Mouse (Mus musculus) embryonic facial prominence, embryonic 10.5 days (tissue): ENCODE measurements around the gene Oprl1. TPM values are rescaled to one million over a fixed set of nuclear protein-coding genes. Genes with fewer than 3 reads are reported as not detected.

ENCODE experiments used
- DNase-seq: peaks from one replicate; pipeline ENCODE4 v3.0.0-alpha.2; 2017; ENCODE audit warnings: low spot score
- H3K27ac ChIP-seq: fragments of 300-500 bp; sonication (generic); replicated peaks from 2 replicates; pipeline ENCODE4 v1.5.1; 2016; ENCODE audit warnings: mild to moderate bottlenecking
- H3K27me3 ChIP-seq: fragments of 300-500 bp; sonication (generic); replicated peaks from 2 replicates; pipeline ENCODE4 v1.6.1; 2016; ENCODE audit warnings: low read depth, mild to moderate bottlenecking; ENCODE audit not compliant: poor library complexity, severe bottlenecking
- H3K36me3 ChIP-seq: fragments of 300-500 bp; sonication (generic); replicated peaks from 2 replicates; pipeline ENCODE4 v1.6.1; 2016; ENCODE audit warnings: mild to moderate bottlenecking, moderate library complexity
- H3K4me1 ChIP-seq: fragments of 300-500 bp; sonication (generic); 2 replicates; pipeline ENCODE4 v1.6.1; 2016
- H3K4me3 ChIP-seq: fragments of 300-500 bp; sonication (generic); 2 replicates; pipeline ENCODE4 v1.5.1; 2016; ENCODE audit warnings: mild to moderate bottlenecking, moderate library complexity
- H3K9me3 ChIP-seq: fragments of 300-500 bp; sonication (generic); 2 replicates; pipeline ENCODE4 v1.6.1; 2016; ENCODE audit warnings: mild to moderate bottlenecking
- WGBS: fragments of 180-500 bp; shearing (Covaris S2); methylation state at CpG from one replicate; pipeline ENCODE4 v1.1.7; 2016; 5-methylcytosine and 5-hydroxymethylcytosine counted together
- polyA plus RNA-seq: library from polyadenylated mRNA; unstranded; fragments of >200 nt; fragmentation: Nextera tagmentation; extraction: Ambion mirVana; gene quantifications from 2 replicates; pipeline ENCODE4 v1.2.1, GENCODE M21; 2016

Oprl1 gene
- polyA plus RNA-seq, 1 experiment from 2014 or later, result 3.1 TPM

DNA sequence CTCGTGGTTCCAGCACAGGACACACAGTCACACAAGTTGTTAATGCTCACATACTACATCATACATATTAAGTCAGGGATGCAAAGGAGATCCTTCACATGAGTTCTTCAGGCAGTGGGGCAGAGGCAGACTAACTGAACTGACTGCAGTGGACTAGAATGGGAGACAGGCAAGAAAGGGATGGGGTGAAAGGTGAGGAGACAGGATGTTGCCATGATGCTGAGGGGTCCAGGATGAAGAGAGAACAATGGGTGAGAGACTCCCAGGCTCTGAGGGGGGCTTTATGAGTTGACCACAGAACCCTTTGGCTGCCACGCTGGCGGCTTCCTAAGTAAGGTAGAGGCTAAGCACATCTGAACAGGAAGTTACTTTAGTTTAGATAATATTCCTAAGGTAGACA, 20.2 kb upstream of the Oprl1 start:
- H3K27me3 ChIP-seq, result peaks cover 29% of the 10 kb centered on the region
- peak overlapping the region; percentile 93; the same call in 1 of the 2 replicates for H3K27ac ChIP-seq
- H3K9me3 ChIP-seq, result no peaks in the 10 kb centered on the region
- peaks cover 19% of the 10 kb centered on the region for H3K36me3 ChIP-seq
- peaks cover 32% of the 10 kb centered on the region for H3K4me1 ChIP-seq
- DNase-seq, result no peak
- peak overlapping the region; percentile 81 for H3K4me3 ChIP-seq
- WGBS, result 85% methylated on average over 3 of the region's 3 CpGs

DNA sequence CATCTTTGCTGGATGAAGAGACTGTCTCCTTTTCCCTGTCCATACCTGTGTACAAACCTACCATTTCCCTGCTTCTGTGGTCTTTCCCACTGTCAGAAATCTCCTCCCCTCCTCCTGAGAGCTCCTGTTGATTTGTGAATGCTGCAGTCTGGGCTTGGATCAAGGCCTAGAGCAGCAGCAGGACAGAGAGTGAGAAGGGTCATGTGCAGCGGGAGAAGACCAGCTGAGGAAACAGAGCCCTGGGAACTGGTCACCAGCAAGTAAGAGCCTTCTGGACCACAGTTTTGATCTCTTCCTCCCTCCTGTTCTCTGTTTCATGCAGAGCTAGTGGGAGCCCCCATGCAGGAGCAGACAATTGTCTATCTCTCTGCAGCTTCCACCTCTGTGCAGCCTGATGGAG, 19.0 kb upstream of the Oprl1 start:
- DNase-seq, result no peak
- no peak overlapping the region for H3K4me3 ChIP-seq
- H3K27me3 ChIP-seq, result peaks cover 29% of the 10 kb centered on the region
- 76% methylated on average over 1 of the region's 1 CpGs for WGBS
- H3K9me3 ChIP-seq, result no peaks in the 10 kb centered on the region
- H3K27ac ChIP-seq, result no peak overlapping the region
- H3K4me1 ChIP-seq, result peaks cover 32% of the 10 kb centered on the region
- peaks cover 7% of the 10 kb centered on the region for H3K36me3 ChIP-seq

DNA sequence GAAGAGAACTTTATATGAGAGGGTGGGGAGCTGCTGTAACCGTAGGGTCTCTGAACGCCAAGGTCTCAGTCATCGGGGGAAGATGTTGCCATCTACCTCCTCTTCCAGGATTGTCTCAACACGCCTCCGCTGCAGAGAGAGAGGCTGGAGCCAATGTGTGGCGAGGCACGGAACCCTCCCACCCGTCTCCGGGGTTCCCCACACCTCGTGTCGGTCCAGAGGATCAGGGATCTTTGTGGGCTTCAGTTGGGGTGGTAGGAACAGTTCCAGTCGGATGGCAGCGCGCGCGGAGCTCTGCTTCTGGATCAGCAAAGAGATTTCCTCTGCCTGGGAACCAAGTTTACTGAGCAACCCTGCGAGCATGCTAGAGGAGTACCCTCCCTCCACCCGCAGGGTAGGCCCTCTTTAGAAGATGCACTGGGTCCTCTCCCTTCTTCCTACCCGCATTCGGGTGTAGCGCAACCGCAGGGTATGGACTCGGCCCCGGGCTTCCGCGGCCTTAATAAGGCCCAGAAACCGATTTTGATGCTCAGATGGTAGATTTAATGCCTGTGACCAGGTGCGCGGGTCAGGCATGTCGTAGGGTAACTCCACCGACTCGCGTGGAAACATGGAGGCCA, 17.9 kb upstream of the Oprl1 start:
- Histone ChIP-seq H3K9me3 (no peaks in the 10 kb centered on the region), H3K4me1 (peaks cover 24% of the 10 kb centered on the region), H3K36me3 (no peaks in the 10 kb centered on the region), H3K27me3 (peaks cover 29% of the 10 kb centered on the region), H3K4me3 (no peak overlapping the region), H3K27ac (no peak overlapping the region)
- WGBS, result 74% methylated on average over 33 of the region's 33 CpGs
- no peak for DNase-seq

DNA sequence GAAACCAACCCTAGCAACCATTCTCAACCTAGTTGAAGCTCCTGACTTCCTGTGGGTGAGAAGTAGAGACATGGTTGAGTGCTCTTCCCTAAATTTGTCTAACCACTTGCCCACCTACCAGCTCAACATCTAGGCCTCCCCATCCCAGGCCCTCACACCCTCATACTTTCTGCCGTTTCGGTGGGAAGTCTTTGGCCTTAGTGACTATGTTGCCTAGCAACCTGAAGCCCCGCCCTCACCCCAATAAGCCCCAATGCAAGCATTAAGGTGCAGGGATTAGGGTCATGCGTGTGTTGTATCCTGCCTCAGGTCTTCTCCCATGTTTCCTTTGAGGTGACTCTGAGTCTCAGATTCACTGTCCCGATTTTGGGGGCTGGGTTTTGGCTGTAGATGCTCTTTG, 16.6 kb upstream of the Oprl1 start, which contains the start of gene Lkaaear1:
Gene Lkaaear1, minus strand, starts transcription at position 202 of the 400 bp plus-strand sequence.
- Histone ChIP-seq H3K9me3 (no peaks in the 10 kb centered on the region), H3K36me3 (no peaks in the 10 kb centered on the region), H3K4me1 (peaks cover 11% of the 10 kb centered on the region), H3K27ac (no peak within 1 kb of the TSS), H3K27me3 (peaks cover 29% of the 10 kb centered on the region), H3K4me3 (no peak within 1 kb of the TSS)
- 54% methylated on average over 5 of the region's 5 CpGs for WGBS
- DNase-seq, result no peak

DNA sequence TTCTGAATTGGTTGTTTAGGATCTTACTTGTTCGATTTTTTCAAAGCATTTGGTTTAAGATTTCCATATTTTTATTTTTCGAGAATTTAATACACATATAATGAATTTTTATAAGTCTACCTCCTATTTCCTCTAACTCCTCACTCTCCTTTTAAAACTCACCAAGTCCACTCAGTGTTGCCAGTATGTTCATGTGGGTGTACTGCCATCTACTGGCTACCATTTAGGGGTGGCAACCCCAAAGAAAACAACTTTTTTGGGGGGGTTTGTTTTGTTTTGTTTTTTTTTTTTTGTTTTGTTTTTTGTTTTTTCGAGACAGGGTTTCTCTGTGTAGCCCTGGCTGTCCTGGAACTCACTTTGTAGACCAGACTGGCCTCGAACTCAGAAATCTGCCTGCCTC, 8.1 kb upstream of the Oprl1 start:
- H3K27ac ChIP-seq, result no peak overlapping the region
- no peak for DNase-seq
- H3K9me3 ChIP-seq, result no peaks in the 10 kb centered on the region
- H3K27me3 ChIP-seq, result no peaks in the 10 kb centered on the region
- no peaks in the 10 kb centered on the region for H3K4me1 ChIP-seq
- 41% methylated on average over 4 of the region's 4 CpGs for WGBS
- no peaks in the 10 kb centered on the region for H3K36me3 ChIP-seq
- H3K4me3 ChIP-seq, result no peak overlapping the region

DNA sequence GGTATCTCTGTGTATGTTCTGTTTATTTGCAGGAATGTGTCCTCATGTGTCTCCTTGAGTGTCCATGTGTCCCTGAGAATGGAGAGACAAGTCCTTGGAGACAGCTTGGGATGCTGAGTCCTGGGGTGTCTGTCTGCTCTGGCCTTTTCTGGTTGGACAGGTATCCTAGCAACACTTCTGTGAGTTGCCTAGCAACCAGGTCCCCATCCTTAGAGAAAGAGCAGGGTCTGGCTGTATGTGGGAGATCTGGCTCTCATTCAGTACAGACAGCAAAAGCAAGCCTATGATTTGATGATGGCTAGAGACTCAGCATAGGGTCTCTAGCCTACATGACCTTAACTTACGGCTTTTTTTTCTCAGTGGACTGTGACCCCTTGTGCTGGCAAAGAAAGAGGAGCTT, 1.1 kb upstream of the Oprl1 start:
- 76% methylated on average over 1 of the region's 1 CpGs for WGBS
- H3K36me3 ChIP-seq, result no peaks in the 10 kb centered on the region
- H3K4me1 ChIP-seq, result peaks cover 13% of the 10 kb centered on the region
- H3K9me3 ChIP-seq, result no peaks in the 10 kb centered on the region
- H3K4me3 ChIP-seq, result no peak overlapping the region
- no peak overlapping the region for H3K27ac ChIP-seq
- no peaks in the 10 kb centered on the region for H3K27me3 ChIP-seq
- no peak for DNase-seq

DNA sequence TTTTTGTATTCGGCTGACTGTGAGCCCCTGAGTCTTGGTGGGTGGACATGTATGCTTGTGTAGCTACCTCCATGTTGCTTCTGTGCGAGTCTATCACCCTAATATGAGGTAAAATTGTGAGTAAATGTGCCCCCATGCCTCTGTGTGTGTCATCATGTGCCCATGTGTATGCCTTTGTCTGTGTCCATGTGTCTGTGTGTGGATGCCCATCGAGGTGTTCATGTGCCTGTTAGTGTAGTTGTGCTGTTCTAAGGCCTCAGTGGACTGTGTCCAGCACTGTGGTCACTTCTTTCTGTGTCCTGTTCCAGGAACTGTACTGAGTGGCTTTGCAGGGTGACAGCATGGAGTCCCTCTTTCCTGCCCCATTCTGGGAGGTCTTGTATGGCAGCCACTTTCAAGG, 566 bp downstream of the Oprl1 start:
- peaks cover 13% of the 10 kb centered on the region for H3K4me1 ChIP-seq
- 0 out of 2 replicates have a peak overlapping the region, but pooled peaks have one; percentile 72 for H3K27ac ChIP-seq
- no peaks in the 10 kb centered on the region for H3K9me3 ChIP-seq
- WGBS, result 69% methylated on average over 3 of the region's 3 CpGs
- no peaks in the 10 kb centered on the region for H3K36me3 ChIP-seq
- H3K27me3 ChIP-seq, result no peaks in the 10 kb centered on the region
- no peak for DNase-seq
- peak overlapping the region; percentile 49 for H3K4me3 ChIP-seq

DNA sequence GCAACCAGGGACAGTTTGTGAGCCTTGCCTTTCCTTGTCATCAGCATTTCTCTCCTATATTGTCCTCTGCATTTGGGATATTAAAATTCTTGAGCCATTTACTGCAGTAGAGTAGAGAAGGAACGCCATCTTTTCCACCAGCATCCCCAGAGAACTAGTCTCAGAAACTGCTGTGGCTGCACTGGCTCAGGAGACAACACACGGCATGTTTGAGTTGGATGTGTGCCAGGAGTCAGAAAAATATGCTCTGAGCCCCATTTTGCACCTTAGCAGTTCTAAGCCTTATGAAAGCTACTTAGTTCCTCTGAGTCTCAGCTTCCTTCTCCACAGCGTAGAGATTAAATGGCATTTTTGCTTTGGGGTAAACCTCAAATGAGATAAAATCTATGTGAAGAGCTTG, 2.2 kb downstream of the Oprl1 start:
- WGBS, result 86% methylated on average over 3 of the region's 3 CpGs
- Histone ChIP-seq H3K27ac (no peak overlapping the region), H3K9me3 (no peaks in the 10 kb centered on the region), H3K4me3 (no peak overlapping the region), H3K27me3 (no peaks in the 10 kb centered on the region), H3K4me1 (peaks cover 13% of the 10 kb centered on the region), H3K36me3 (no peaks in the 10 kb centered on the region)
- DNase-seq, result no peak

DNA sequence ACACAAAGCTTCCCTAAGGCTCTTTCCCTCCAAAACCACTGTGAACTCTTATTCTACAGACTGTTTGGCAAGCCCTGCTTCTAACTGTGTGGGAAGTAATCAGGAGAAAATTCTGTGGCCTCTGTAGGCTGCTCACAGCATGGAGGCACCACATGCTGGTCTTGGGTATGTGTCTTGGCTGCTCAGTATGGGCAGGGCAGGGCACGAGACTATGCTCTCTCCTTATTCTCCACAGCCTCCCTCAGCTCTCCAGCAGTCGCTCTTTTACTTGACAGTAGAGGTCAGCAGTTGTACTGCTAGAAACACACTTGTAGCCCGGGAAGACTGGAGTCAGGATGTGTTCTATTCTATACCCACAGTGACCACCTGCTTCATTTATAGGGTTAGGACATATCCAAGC, 5.2 kb downstream of the Oprl1 start:
- 36% methylated on average over 3 of the region's 3 CpGs for WGBS
- no peaks in the 10 kb centered on the region for H3K36me3 ChIP-seq
- peaks cover 6% of the 10 kb centered on the region for H3K4me1 ChIP-seq
- H3K27ac ChIP-seq, result no peak overlapping the region
- no peak overlapping the region for H3K4me3 ChIP-seq
- H3K9me3 ChIP-seq, result no peaks in the 10 kb centered on the region
- no peaks in the 10 kb centered on the region for H3K27me3 ChIP-seq
- no peak for DNase-seq

DNA sequence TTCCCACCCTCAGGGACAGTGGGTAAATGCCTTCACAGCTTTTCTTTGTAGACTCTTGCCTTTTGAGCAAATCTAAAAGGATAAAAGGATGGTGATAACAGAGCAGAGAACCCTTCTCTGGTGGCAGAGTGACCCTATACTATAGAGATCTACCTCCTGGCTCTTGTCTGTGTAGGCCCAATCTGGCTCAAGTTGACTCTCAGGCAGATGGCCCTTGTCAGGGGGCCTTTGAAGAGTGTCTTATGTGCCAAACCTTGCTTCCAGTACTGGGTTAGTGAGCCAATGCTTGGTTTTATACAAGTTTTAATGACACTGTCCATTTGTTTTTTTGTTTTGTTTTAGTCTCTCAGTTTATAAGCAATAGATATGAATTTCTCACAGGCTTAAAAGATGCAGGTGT, 6.4 kb downstream of the Oprl1 start:
- H3K36me3 ChIP-seq, result no peaks in the 10 kb centered on the region
- no peak overlapping the region for H3K27ac ChIP-seq
- no peaks in the 10 kb centered on the region for H3K27me3 ChIP-seq
- no peak for DNase-seq
- no peaks in the 10 kb centered on the region for H3K4me1 ChIP-seq
- no peak overlapping the region for H3K4me3 ChIP-seq
- no peaks in the 10 kb centered on the region for H3K9me3 ChIP-seq

DNA sequence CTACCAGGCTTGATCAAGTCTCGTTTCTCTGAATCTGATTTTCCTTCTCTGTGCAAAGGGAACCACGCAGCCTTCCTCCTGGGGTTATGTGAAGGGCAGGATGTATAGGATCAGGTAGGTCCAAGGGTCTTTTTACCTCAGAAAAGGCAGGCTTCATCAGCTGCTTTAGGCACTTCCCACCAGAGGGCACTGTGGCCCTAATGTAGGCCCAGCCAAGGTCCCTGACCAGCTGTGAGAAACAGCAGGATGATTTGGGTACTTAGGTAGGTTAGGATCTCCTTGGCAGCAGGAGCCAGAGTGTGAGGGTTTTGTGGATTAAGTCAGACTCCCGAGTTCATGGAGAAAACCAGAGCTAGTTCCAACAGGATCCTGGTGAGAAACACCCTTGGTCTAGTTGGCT, 7.4 kb downstream of the Oprl1 start:
- peak; percentile 68 for DNase-seq
- Histone ChIP-seq H3K27ac (no peak overlapping the region), H3K4me1 (no peaks in the 10 kb centered on the region), H3K4me3 (no peak overlapping the region), H3K27me3 (no peaks in the 10 kb centered on the region), H3K36me3 (no peaks in the 10 kb centered on the region), H3K9me3 (no peaks in the 10 kb centered on the region)
- WGBS, result 12% methylated on average over 3 of the region's 3 CpGs

DNA sequence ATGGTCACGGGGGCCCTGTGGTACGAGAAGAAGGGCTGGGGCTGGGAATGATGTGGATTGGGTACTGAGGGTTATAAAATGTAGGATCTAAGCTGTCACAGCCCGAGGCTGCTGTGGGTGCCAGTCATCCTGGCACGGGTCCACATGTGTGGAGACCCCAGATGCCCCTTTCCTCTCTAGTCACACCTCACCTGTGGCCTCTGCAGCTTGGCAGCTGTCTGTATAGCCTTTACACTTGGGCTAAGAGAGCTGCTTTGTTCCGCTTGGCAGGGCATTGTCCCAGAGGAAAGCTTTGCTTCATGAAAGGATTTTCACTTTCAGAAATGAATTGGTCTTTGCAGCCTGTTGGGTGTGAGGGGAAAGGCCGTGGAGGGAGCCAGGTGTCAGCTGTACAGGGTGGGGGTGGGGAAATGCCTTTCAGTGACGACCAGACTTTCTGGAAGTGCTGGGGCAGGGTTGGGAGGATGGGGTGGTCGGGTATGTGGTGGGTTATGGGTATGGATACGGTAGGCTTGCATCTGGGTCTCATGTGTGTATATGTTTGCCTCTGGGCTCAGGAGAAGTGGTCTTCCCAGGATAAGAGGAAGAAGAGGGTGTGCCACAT, 12.9 kb downstream of the Oprl1 start:
- peaks cover 6% of the 10 kb centered on the region for H3K4me1 ChIP-seq
- no peak overlapping the region for H3K4me3 ChIP-seq
- H3K9me3 ChIP-seq, result no peaks in the 10 kb centered on the region
- H3K27ac ChIP-seq, result no peak overlapping the region
- no peaks in the 10 kb centered on the region for H3K36me3 ChIP-seq
- H3K27me3 ChIP-seq, result no peaks in the 10 kb centered on the region
- WGBS, result 58% methylated on average over 9 of the region's 9 CpGs
- DNase-seq, result no peak

DNA sequence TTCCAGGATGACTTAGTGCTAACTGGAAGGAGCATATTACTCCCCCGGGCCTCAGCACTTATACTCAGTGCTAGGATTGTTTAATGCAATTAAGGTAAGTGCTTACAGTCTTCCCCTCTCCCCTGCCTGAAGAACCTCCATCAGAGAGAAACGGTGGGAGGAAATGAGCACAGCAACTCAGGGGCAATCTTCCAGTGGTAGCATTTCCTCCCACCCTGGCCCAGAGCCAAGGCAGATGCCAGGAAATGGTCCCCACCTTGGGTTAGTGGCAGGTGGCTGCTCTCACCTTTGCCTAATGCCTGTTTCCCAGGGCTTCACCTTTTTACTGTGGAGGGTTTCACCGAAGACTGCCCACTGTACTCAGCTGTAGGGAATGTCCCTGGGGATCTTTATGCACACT, 15.2 kb downstream of the Oprl1 start:
- DNase-seq, result no peak
- no peak overlapping the region for H3K27ac ChIP-seq
- H3K4me3 ChIP-seq, result no peak overlapping the region
- peaks cover 6% of the 10 kb centered on the region for H3K4me1 ChIP-seq
- H3K27me3 ChIP-seq, result no peaks in the 10 kb centered on the region
- 71% methylated on average over 3 of the region's 3 CpGs for WGBS
- H3K36me3 ChIP-seq, result no peaks in the 10 kb centered on the region
- H3K9me3 ChIP-seq, result no peaks in the 10 kb centered on the region
